Mouse (Mus musculus) forebrain, postnatal 0 days (tissue): ENCODE data around the gene Bbx. TPM values are rescaled to one million over a fixed set of nuclear protein-coding genes. Genes with fewer than 3 reads are reported as not detected.
A peak's percentile ranks its signal among the peaks of the same experiment; 100 is the strongest.

Experiments
- ATAC-seq: fragments of 200-750 bp; cut with Nextera tagmentation; 2 replicates; pipeline ENCODE4 v1.8.0; 2017; ENCODE audit warnings: mild to moderate bottlenecking, moderate library complexity
- DNase-seq: peaks from one replicate; pipeline ENCODE4 v3.0.0-alpha.2; 2015
- H3K27ac ChIP-seq: fragments of 300-500 bp; sonication (generic); 2 replicates; pipeline ENCODE4 v1.5.1; 2014; ENCODE audit warnings: low read depth, mild to moderate bottlenecking, antibody characterized with exemption, low read length, moderate library complexity, mixed read lengths
- H3K27me3 ChIP-seq: fragments of 300-500 bp; sonication (generic); 2 replicates; pipeline ENCODE4 v1.6.1; 2014; ENCODE audit warnings: mild to moderate bottlenecking, low read length, mixed read lengths; ENCODE audit not compliant: insufficient read depth
- H3K36me3 ChIP-seq: fragments of 300-500 bp; sonication (generic); 2 replicates; pipeline ENCODE4 v1.6.1; 2014; ENCODE audit warnings: mild to moderate bottlenecking, moderate library complexity; ENCODE audit not compliant: insufficient read depth
- H3K4me1 ChIP-seq: fragments of 300-500 bp; sonication (generic); 2 replicates; pipeline ENCODE4 v1.6.1; 2014; ENCODE audit warnings: antibody characterized with exemption; ENCODE audit not compliant: insufficient read depth
- H3K4me2 ChIP-seq: fragments of 300-500 bp; sonication (generic); 2 replicates; pipeline ENCODE4 v1.6.1; 2014; ENCODE audit warnings: low read depth, mild to moderate bottlenecking, moderate library complexity
- H3K4me3 ChIP-seq: fragments of 300-500 bp; sonication (generic); 2 replicates; pipeline ENCODE4 v1.5.1; 2014; ENCODE audit warnings: low read depth, low read length, mixed read lengths
- H3K9ac ChIP-seq: fragments of 300-500 bp; sonication (generic); 2 replicates; pipeline ENCODE4 v1.6.1; 2014; ENCODE audit warnings: mild to moderate bottlenecking
- H3K9me3 ChIP-seq: fragments of 300-500 bp; sonication (generic); 2 replicates; pipeline ENCODE4 v1.6.1; 2016; ENCODE audit warnings: low read length
- CTCF ChIP-seq: sonication (generic); IDR thresholded peaks from 2 replicates; pipeline ENCODE4 v1.5.1; 2016; ENCODE audit warnings: antibody characterized with exemption, control low read depth, low read depth
- WGBS: fragments of 180-500 bp; shearing (Covaris S2); extraction: QIAGEN DNeasy Blood & Tissue Kit; methylation state at CpG from one replicate; pipeline ENCODE4 v1.1.7; 2014; 5-methylcytosine and 5-hydroxymethylcytosine counted together
- polyA plus RNA-seq: library from polyadenylated mRNA; unstranded; fragments of >200 nt; fragmentation: Nextera tagmentation; extraction: Ambion mirVana; gene quantifications from 2 replicates; pipeline ENCODE4 v1.2.1, GENCODE M21; 2015
- total RNA-seq: library from RNA; depleted of rRNA; stranded (reverse); fragments of >200 nt; gene quantifications from 2 replicates; pipeline ENCODE4 v1.2.3, GENCODE M21; 2014

Gene Bbx
- total and polyA plus RNA-seq, 2 experiments from 2014 or later: 11.9 to 13.2 TPM

DNA sequence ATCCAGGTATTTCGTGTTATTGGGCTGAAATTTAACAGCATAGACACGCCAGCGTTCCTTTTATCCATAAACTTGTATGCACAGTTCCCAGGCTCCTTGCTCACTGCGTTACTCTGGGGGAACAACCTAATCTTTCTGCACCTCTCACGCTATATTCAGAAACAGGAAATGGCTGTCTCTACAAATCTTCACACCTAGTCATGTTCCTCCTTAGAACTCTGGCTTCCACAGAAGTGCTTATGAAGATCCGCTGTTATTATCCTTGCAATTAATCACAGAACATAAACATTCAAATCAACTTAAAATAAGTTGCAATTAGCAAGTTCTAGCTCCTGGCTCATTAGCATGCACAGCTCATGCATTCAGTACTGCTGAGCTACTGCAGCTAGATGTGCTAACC is 127.0 kb downstream of the Bbx start:
- Histone ChIP-seq H3K4me2 (no peak overlapping the region), H3K27ac (no peak overlapping the region), H3K9ac (no peak overlapping the region), H3K27me3 (no peaks in the 10 kb centered on the region), H3K9me3 (no peaks in the 10 kb centered on the region), H3K4me3 (no peak overlapping the region), H3K4me1 (0 out of 2 replicates have a peak, but pooled peaks cover 4% of the 10 kb centered on the region), H3K36me3 (no peaks in the 10 kb centered on the region)
- ATAC-seq: no peak
- no peak for TF ChIP-seq CTCF
- 81% methylated on average over 6 of the region's 6 CpGs for WGBS
- DNase-seq: no peak

DNA sequence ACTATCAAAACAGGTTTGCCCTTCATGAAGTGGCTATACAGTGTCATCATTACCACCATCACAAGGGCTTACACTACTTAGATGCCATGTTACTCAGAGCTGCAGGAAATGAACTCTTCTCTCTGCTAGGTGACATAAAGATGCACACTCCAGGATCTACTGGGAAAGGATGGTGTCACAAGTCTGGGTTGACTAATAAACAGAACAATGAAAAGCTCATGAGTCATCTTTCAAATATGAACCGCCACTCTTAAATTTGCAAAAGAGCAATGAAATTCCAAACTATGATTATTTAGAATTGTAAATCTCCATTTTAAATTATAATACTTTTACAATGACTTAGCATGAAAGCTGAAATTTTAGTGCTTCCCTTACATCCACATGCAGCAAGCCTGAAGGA is 129.6 kb downstream of the Bbx start:
- Histone ChIP-seq H3K27me3 (no peaks in the 10 kb centered on the region), H3K36me3 (no peaks in the 10 kb centered on the region), H3K27ac (no peak overlapping the region), H3K4me3 (no peak overlapping the region), H3K9ac (no peak overlapping the region), H3K4me2 (no peak overlapping the region), H3K4me1 (no peaks in the 10 kb centered on the region), H3K9me3 (no peaks in the 10 kb centered on the region)
- ATAC-seq (no peak), DNase-seq (no peak)
- 88% methylated on average over 1 of the region's 1 CpGs for WGBS
- TF ChIP-seq CTCF: no peak

GRCm38 (mm10) chr16:50298743-50299443 is 133.3 kb downstream of the Bbx start:
- no peak for TF ChIP-seq CTCF
- WGBS: 76% methylated on average over 8 of the region's 8 CpGs
- H3K4me3 ChIP-seq: no peak overlapping the region
- H3K4me1 ChIP-seq: no peaks in the 10 kb centered on the region
- H3K36me3 ChIP-seq: no peaks in the 10 kb centered on the region
- DNase-seq (no peak), ATAC-seq (no peak)
- H3K9ac ChIP-seq: no peak overlapping the region
- H3K9me3 ChIP-seq: no peaks in the 10 kb centered on the region
- no peaks in the 10 kb centered on the region for H3K27me3 ChIP-seq
- no peak overlapping the region for H3K27ac ChIP-seq
- H3K4me2 ChIP-seq: no peak overlapping the region

DNA sequence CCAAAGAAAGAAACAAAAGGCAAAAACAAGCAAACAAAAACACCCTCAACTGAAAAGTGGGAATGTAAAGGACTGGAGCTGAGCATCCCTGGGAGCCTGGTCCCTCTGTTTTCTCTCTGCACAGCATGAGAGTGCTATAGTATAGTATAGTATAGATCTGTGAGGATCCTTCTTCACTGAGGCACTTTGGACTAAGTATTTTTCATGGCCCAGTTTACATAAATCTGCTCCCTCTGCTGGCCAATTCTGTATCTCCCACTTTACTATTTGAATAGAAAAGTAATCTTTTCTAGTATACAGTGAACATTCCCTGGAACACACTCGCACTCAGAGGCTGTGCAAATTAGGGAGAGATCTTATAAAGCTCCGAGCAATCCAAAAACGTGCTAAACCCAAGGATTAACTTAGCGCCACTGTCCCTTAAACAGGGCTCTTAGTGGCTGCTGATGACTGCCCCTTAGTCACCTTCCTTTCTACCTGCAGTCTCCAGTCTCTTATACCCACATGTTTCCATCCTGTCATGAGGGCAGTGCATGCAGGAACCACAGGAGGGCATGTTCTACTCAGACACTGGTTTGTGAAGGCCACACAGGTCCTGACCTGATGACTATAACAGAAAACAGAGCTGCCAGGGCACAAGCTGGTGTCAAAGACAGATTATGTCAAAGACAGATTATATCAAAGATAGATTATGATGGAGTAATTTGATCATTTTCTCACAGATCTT is 138.5 kb downstream of the Bbx start:
- H3K27ac ChIP-seq: no peak overlapping the region
- H3K9me3 ChIP-seq: no peaks in the 10 kb centered on the region
- peak; percentile 65 for TF ChIP-seq CTCF
- no peaks in the 10 kb centered on the region for H3K4me1 ChIP-seq
- no peak overlapping the region for H3K4me3 ChIP-seq
- WGBS: 70% methylated on average over 4 of the region's 4 CpGs
- no peak overlapping the region for H3K9ac ChIP-seq
- no peak overlapping the region for H3K4me2 ChIP-seq
- peak; percentile 32 for ATAC-seq
- no peaks in the 10 kb centered on the region for H3K36me3 ChIP-seq
- no peaks in the 10 kb centered on the region for H3K27me3 ChIP-seq
- peak; percentile 59 for DNase-seq

GRCm38 (mm10) chr16:50292834-50293233 is 139.4 kb downstream of the Bbx start:
- no peak for TF ChIP-seq CTCF

GRCm38 (mm10) chr16:50289764-50290163 is 142.4 kb downstream of the Bbx start:
- H3K9me3 ChIP-seq: no peaks in the 10 kb centered on the region
- no peak overlapping the region for H3K27ac ChIP-seq
- TF ChIP-seq CTCF: no peak
- H3K27me3 ChIP-seq: no peaks in the 10 kb centered on the region
- no peak overlapping the region for H3K4me2 ChIP-seq
- no peaks in the 10 kb centered on the region for H3K4me1 ChIP-seq
- DNase-seq (no peak), ATAC-seq (no peak)
- H3K36me3 ChIP-seq: no peaks in the 10 kb centered on the region
- H3K9ac ChIP-seq: no peak overlapping the region
- no peak overlapping the region for H3K4me3 ChIP-seq
- 86% methylated on average over 5 of the region's 5 CpGs for WGBS

More at GRCm38 (mm10) chr16:50292834-50293233, 139.4 kb downstream of the Bbx start:
- no peaks in the 10 kb centered on the region for H3K4me1 ChIP-seq
- H3K27me3 ChIP-seq: no peaks in the 10 kb centered on the region
- no peaks in the 10 kb centered on the region for H3K36me3 ChIP-seq
- DNase-seq (no peak), ATAC-seq (no peak)
- H3K9ac ChIP-seq: no peak overlapping the region
- H3K27ac ChIP-seq: no peak overlapping the region
- no peaks in the 10 kb centered on the region for H3K9me3 ChIP-seq
- no peak overlapping the region for H3K4me3 ChIP-seq
- 94% methylated on average over 5 of the region's 5 CpGs for WGBS
- H3K4me2 ChIP-seq: no peak overlapping the region

- no peak overlapping the region for H3K4me3 ChIP-seq
- H3K4me2 ChIP-seq: no peak overlapping the region
- 57% methylated on average over 4 of the region's 4 CpGs for WGBS
- H3K9me3 ChIP-seq: no peaks in the 10 kb centered on the region
- H3K27ac ChIP-seq: no peak overlapping the region
- H3K9ac ChIP-seq: no peak overlapping the region
- H3K27me3 ChIP-seq: no peaks in the 10 kb centered on the region
- H3K36me3 ChIP-seq: no peaks in the 10 kb centered on the region
- H3K4me1 ChIP-seq: no peaks in the 10 kb centered on the region
- ATAC-seq (no peak), DNase-seq (no peak)
- TF ChIP-seq CTCF: no peak
These were observed 159.4 kb downstream of the Bbx start for GRCm38 (mm10) chr16:50272813-50273212.
